Mouse (Mus musculus): ENCODE measurements around the gene Akt3. TPM values are rescaled to one million over a fixed set of nuclear protein-coding genes. Genes with fewer than 3 reads are reported as not detected.

Gene Akt3
- polyA plus RNA-seq, 1 experiment from 2014 or later, result 13.5 TPM

DNA sequence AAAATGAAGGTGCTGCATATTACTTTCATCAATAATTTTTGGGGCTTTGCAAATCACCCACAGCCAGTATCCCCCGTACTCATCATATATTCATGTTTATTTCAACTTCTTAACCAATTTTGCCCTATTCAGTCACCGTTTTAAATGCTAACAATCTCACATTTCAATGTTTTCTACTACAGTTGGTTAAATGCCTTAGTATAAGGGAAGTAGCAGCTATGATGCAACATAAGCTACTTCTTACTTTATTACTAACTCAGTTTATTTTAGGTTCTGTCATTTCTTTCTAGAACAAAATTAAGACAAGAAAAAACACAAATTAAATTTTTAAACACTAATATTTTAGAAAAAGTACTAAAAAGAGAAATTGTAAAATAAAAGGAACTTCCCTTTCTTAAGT lies 78.4 kb downstream of the Akt3 start:
- no peaks in the 10 kb centered on the region for H3K27me3 ChIP-seq (ENCODE audit: control insufficient read depth, insufficient read depth, low read length)
- ATAC-seq (replicated peaks; ENCODE audit: insufficient number of reproducible peaks, low FRiP score, low TSS enrichment, low read depth) (no peak), DNase-seq (ENCODE audit: low spot score) (no peak)
- H3K9ac ChIP-seq (replicated peaks; ENCODE audit: low read length), result no peak overlapping the region
- no peak overlapping the region for H3K4me2 ChIP-seq (ENCODE audit: low read depth, low read length)
- H3K4me3 ChIP-seq (ENCODE audit: low read depth, low read length), result no peak overlapping the region
- no peaks in the 10 kb centered on the region for H3K4me1 ChIP-seq (ENCODE audit: control insufficient read depth, insufficient read depth, low read length)
- no peak overlapping the region for H3K27ac ChIP-seq (replicated peaks; ENCODE audit: low read depth, low read length)
- WGBS, result 81% methylated on average over 2 of the region's 2 CpGs
- H3K9me3 ChIP-seq (replicated peaks; ENCODE audit: control insufficient read depth, low read length), result no peaks in the 10 kb centered on the region
- H3K36me3 ChIP-seq (replicated peaks; ENCODE audit: control insufficient read depth, insufficient read depth, low read depth, low read length), result no peaks in the 10 kb centered on the region

- no peaks in the 10 kb centered on the region for H3K27me3 ChIP-seq (ENCODE audit: control insufficient read depth, insufficient read depth, low read length)
- no peaks in the 10 kb centered on the region for H3K36me3 ChIP-seq (replicated peaks; ENCODE audit: control insufficient read depth, insufficient read depth, low read depth, low read length)
- H3K4me3 ChIP-seq (ENCODE audit: low read depth, low read length), result no peak overlapping the region
- H3K27ac ChIP-seq (replicated peaks; ENCODE audit: low read depth, low read length), result no peak overlapping the region
- DNase-seq (ENCODE audit: low spot score), result no peak
- no peaks in the 10 kb centered on the region for H3K4me1 ChIP-seq (ENCODE audit: control insufficient read depth, insufficient read depth, low read length)
- ATAC-seq (replicated peaks; ENCODE audit: insufficient number of reproducible peaks, low FRiP score, low TSS enrichment, low read depth), result 0 out of 2 replicates have a peak, but pooled peaks have one; percentile 52
- H3K9me3 ChIP-seq (replicated peaks; ENCODE audit: control insufficient read depth, low read length), result no peaks in the 10 kb centered on the region
- no peak overlapping the region for H3K4me2 ChIP-seq (ENCODE audit: low read depth, low read length)
- no peak overlapping the region for H3K9ac ChIP-seq (replicated peaks; ENCODE audit: low read length)
These were observed 82.6 kb downstream of the Akt3 start for GRCm38 (mm10) chr1:177175436-177175835.

DNA sequence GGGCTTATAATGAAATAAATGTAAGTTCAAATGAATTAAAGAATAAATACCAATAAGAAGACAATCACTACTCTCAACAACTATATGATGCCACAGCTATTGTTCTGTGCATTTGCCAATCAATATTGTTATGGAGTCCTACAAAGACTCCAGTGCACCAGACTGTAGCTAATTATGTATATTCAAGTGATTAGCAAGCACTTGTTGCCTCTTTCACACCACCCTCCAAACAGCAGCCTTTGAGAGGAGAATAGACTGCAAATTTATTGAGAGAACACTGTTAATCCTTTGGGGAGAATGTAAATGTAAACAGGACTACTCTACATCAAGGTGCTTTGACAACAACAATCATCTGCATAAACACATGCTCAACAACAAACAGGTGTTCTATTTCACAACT lies 86.7 kb downstream of the Akt3 start:
- Histone ChIP-seq H3K36me3 (replicated peaks; ENCODE audit: control insufficient read depth, insufficient read depth, low read depth, low read length) (no peaks in the 10 kb centered on the region), H3K9me3 (replicated peaks; ENCODE audit: control insufficient read depth, low read length) (no peaks in the 10 kb centered on the region), H3K4me2 (ENCODE audit: low read depth, low read length) (no peak overlapping the region), H3K27me3 (ENCODE audit: control insufficient read depth, insufficient read depth, low read length) (no peaks in the 10 kb centered on the region), H3K4me1 (ENCODE audit: control insufficient read depth, insufficient read depth, low read length) (no peaks in the 10 kb centered on the region), H3K9ac (replicated peaks; ENCODE audit: low read length) (no peak overlapping the region), H3K27ac (replicated peaks; ENCODE audit: low read depth, low read length) (no peak overlapping the region), H3K4me3 (ENCODE audit: low read depth, low read length) (no peak overlapping the region)
- DNase-seq (ENCODE audit: low spot score), result no peak
- ATAC-seq (replicated peaks; ENCODE audit: insufficient number of reproducible peaks, low FRiP score, low TSS enrichment, low read depth), result no peak

DNA sequence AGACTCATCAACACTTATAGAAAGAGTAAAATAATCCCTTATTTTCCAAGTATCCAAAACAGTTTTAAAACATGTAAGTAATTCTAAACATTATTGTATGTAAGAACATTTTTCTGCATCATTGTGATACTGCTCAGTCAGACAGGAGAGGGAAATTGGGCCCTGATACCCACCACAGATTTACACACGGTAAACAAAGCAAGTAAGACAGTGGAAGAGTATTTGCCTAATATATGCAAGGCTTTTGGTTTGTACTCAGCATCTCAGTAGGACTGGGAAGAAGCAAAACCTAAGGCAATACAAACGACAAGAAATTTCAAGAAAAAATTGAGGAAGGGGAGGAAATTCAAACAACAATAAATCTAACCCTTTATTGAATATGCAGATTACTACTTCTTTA lies 92.2 kb downstream of the Akt3 start:
- H3K4me2 ChIP-seq (ENCODE audit: low read depth, low read length), result no peak overlapping the region
- no peaks in the 10 kb centered on the region for H3K27me3 ChIP-seq (ENCODE audit: control insufficient read depth, insufficient read depth, low read length)
- H3K27ac ChIP-seq (replicated peaks; ENCODE audit: low read depth, low read length), result no peak overlapping the region
- no peaks in the 10 kb centered on the region for H3K9me3 ChIP-seq (replicated peaks; ENCODE audit: control insufficient read depth, low read length)
- no peak overlapping the region for H3K9ac ChIP-seq (replicated peaks; ENCODE audit: low read length)
- no peaks in the 10 kb centered on the region for H3K4me1 ChIP-seq (ENCODE audit: control insufficient read depth, insufficient read depth, low read length)
- 52% methylated on average over 2 of the region's 2 CpGs for WGBS
- no peak for DNase-seq (ENCODE audit: low spot score)
- no peak overlapping the region for H3K4me3 ChIP-seq (ENCODE audit: low read depth, low read length)
- no peak for ATAC-seq (replicated peaks; ENCODE audit: insufficient number of reproducible peaks, low FRiP score, low TSS enrichment, low read depth)
- no peaks in the 10 kb centered on the region for H3K36me3 ChIP-seq (replicated peaks; ENCODE audit: control insufficient read depth, insufficient read depth, low read depth, low read length)

DNA sequence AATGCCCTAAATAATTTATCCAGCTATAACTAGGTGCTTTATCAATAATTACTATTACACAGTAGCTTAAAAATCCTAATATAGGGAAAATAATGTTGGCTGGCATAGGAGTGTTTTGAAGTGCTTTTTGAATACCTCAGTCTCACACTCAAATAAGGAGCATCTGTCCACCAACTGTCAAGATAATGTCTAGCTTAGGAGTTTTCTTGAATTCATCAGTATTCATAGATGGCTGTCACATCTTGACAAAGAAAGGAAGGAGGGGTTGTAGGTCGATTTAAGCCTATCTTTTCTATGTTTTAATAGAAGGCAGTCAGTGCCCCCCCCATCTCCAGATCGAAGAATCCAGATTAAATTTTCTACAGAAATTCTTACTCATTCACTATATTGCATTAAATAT lies 92.7 kb downstream of the Akt3 start:
- WGBS, result 79% methylated on average over 2 of the region's 2 CpGs
- no peak for DNase-seq (ENCODE audit: low spot score)
- no peak for ATAC-seq (replicated peaks; ENCODE audit: insufficient number of reproducible peaks, low FRiP score, low TSS enrichment, low read depth)

GRCm38 (mm10) chr1:177150344-177151021 lies 107.5 kb downstream of the Akt3 start:
- Histone ChIP-seq H3K4me2 (ENCODE audit: low read depth, low read length) (no peak overlapping the region), H3K9me3 (replicated peaks; ENCODE audit: control insufficient read depth, low read length) (no peaks in the 10 kb centered on the region), H3K27me3 (ENCODE audit: control insufficient read depth, insufficient read depth, low read length) (no peaks in the 10 kb centered on the region), H3K9ac (replicated peaks; ENCODE audit: low read length) (no peak overlapping the region), H3K4me3 (ENCODE audit: low read depth, low read length) (no peak overlapping the region), H3K4me1 (ENCODE audit: control insufficient read depth, insufficient read depth, low read length) (no peaks in the 10 kb centered on the region; the same call in 1 of the 2 replicates), H3K27ac (replicated peaks; ENCODE audit: low read depth, low read length) (no peak overlapping the region), H3K36me3 (replicated peaks; ENCODE audit: control insufficient read depth, insufficient read depth, low read depth, low read length) (no peaks in the 10 kb centered on the region)
- DNase-seq (ENCODE audit: low spot score) (peak; percentile 47), ATAC-seq (replicated peaks; ENCODE audit: insufficient number of reproducible peaks, low FRiP score, low TSS enrichment, low read depth) (peak; percentile 87; the same call in 1 of the 2 replicates)
- WGBS, result 13% methylated on average over 11 of the region's 11 CpGs

More for the DNA sequence above, 92.7 kb downstream of the Akt3 start:
- H3K4me2 ChIP-seq (ENCODE audit: low read depth, low read length), result no peak overlapping the region
- H3K9me3 ChIP-seq (replicated peaks; ENCODE audit: control insufficient read depth, low read length), result no peaks in the 10 kb centered on the region
- no peaks in the 10 kb centered on the region for H3K36me3 ChIP-seq (replicated peaks; ENCODE audit: control insufficient read depth, insufficient read depth, low read depth, low read length)
- H3K9ac ChIP-seq (replicated peaks; ENCODE audit: low read length), result no peak overlapping the region
- no peaks in the 10 kb centered on the region for H3K27me3 ChIP-seq (ENCODE audit: control insufficient read depth, insufficient read depth, low read length)
- H3K4me3 ChIP-seq (ENCODE audit: low read depth, low read length), result no peak overlapping the region
- H3K27ac ChIP-seq (replicated peaks; ENCODE audit: low read depth, low read length), result no peak overlapping the region
- no peaks in the 10 kb centered on the region for H3K4me1 ChIP-seq (ENCODE audit: control insufficient read depth, insufficient read depth, low read length)

- H3K27me3 ChIP-seq (ENCODE audit: control insufficient read depth, insufficient read depth, low read length), result no peaks in the 10 kb centered on the region
- no peak for DNase-seq (ENCODE audit: low spot score)
- H3K4me3 ChIP-seq (ENCODE audit: low read depth, low read length), result no peak overlapping the region
- no peaks in the 10 kb centered on the region for H3K9me3 ChIP-seq (replicated peaks; ENCODE audit: control insufficient read depth, low read length)
- no peaks in the 10 kb centered on the region for H3K36me3 ChIP-seq (replicated peaks; ENCODE audit: control insufficient read depth, insufficient read depth, low read depth, low read length)
- WGBS, result 53% methylated on average over 2 of the region's 2 CpGs
- no peak for ATAC-seq (replicated peaks; ENCODE audit: insufficient number of reproducible peaks, low FRiP score, low TSS enrichment, low read depth)
- H3K4me2 ChIP-seq (ENCODE audit: low read depth, low read length), result no peak overlapping the region
- no peak overlapping the region for H3K9ac ChIP-seq (replicated peaks; ENCODE audit: low read length)
- H3K4me1 ChIP-seq (ENCODE audit: control insufficient read depth, insufficient read depth, low read length), result no peaks in the 10 kb centered on the region; the same call in 1 of the 2 replicates
- no peak overlapping the region for H3K27ac ChIP-seq (replicated peaks; ENCODE audit: low read depth, low read length)
These were observed 109.3 kb downstream of the Akt3 start for GRCm38 (mm10) chr1:177148746-177149145.

DNA sequence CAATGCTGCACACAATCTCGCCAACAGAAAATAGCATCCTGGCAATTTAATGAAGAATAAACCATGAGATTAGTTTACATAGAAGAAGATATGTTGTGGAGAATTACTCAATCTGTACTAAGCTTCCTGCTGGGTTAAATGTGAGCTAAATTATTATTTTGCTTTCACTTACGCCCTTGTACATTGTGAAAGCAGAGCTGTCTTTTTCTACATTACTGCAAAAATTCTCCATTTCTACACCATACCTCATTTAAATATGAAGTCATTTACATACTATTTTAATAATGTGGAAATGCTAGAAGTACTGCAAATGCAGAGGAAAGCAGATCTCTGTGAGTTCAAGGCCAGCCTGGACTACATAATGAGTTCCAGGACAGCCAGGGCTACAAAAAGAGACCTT lies 116.5 kb downstream of the Akt3 start:
- no peak overlapping the region for H3K4me3 ChIP-seq (ENCODE audit: low read depth, low read length)
- no peaks in the 10 kb centered on the region for H3K9me3 ChIP-seq (replicated peaks; ENCODE audit: control insufficient read depth, low read length)
- WGBS, result 92% methylated on average over 2 of the region's 2 CpGs
- H3K27ac ChIP-seq (replicated peaks; ENCODE audit: low read depth, low read length), result no peak overlapping the region
- H3K36me3 ChIP-seq (replicated peaks; ENCODE audit: control insufficient read depth, insufficient read depth, low read depth, low read length), result no peaks in the 10 kb centered on the region
- ATAC-seq (replicated peaks; ENCODE audit: insufficient number of reproducible peaks, low FRiP score, low TSS enrichment, low read depth), result no peak
- DNase-seq (ENCODE audit: low spot score), result no peak
- H3K4me1 ChIP-seq (ENCODE audit: control insufficient read depth, insufficient read depth, low read length), result no peaks in the 10 kb centered on the region
- no peak overlapping the region for H3K4me2 ChIP-seq (ENCODE audit: low read depth, low read length)
- H3K27me3 ChIP-seq (ENCODE audit: control insufficient read depth, insufficient read depth, low read length), result no peaks in the 10 kb centered on the region
- H3K9ac ChIP-seq (replicated peaks; ENCODE audit: low read length), result no peak overlapping the region

All from embryonic facial prominence, embryonic 11.5 days (tissue).